Mouse (Mus musculus) olfactory bulb, adult 2 months (tissue): ENCODE measurements around the gene Itpkc.
"Not testable (repeated sequence)": the region's sequence is repeated elsewhere in the genome, so short reads cannot be mapped to it uniquely, and the experiment has no call there.

Experiments
- CTCF ChIP-seq: fragments of 200-500 bp; IDR thresholded peaks from 2 replicates; pipeline ENCODE4 v1.5.1; 2012; ENCODE audit warnings: low read depth, mild to moderate bottlenecking, low read length, moderate library complexity; ENCODE audit not compliant: insufficient read depth
- POLR2A ChIP-seq: fragments of 200-500 bp; IDR thresholded peaks from 2 replicates; pipeline ENCODE4 v1.6.1; 2012; ENCODE audit warnings: mild to moderate bottlenecking, low read depth, low read length, moderate library complexity; ENCODE audit not compliant: insufficient read depth

DNA sequence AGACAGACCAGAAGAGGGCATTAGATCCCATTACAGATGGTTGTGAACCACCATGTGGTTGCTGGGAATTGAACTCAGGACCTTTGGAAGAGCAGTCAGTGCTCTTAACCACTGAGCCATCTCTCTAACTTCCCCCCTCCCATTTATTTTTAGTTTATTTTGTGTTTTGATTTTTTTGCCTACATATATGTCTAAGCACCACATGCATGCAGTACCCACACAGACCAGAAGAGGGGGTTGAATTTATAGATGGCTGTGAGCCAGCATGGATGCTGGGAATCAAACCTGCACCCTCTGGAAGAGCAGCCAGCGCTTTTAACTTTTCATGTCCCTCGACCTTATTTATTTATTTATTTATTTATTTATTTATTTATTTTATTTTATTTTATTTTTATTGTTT lies 15.6 kb upstream of the Itpkc start:
- not testable (repeated sequence) for TF ChIP-seq CTCF, POLR2A
